Mouse (Mus musculus) hindbrain, postnatal 0 days (tissue): ENCODE measurements around the gene Aldh1b1. TPM values are rescaled to one million over a fixed set of nuclear protein-coding genes. Genes with fewer than 3 reads are reported as not detected.

Experiments used
- ATAC-seq: fragments of 200-750 bp; cut with Nextera tagmentation; 2 replicates; pipeline ENCODE4 v1.8.0; 2017; ENCODE audit warnings: mild to moderate bottlenecking, moderate TSS enrichment, moderate library complexity
- DNase-seq: peaks from one replicate; pipeline ENCODE4 v3.0.0-alpha.2; 2015; ENCODE audit warnings: low spot score
- H3K27ac ChIP-seq: fragments of 300-500 bp; sonication (generic); 2 replicates; pipeline ENCODE4 v1.5.1; 2014; ENCODE audit warnings: mild to moderate bottlenecking
- H3K27me3 ChIP-seq: fragments of 300-500 bp; sonication (generic); 2 replicates; pipeline ENCODE4 v1.6.1; 2014; ENCODE audit warnings: low read length, mixed read lengths; ENCODE audit not compliant: insufficient read depth
- H3K36me3 ChIP-seq: fragments of 300-500 bp; sonication (generic); 2 replicates; pipeline ENCODE4 v1.6.1; 2014; ENCODE audit warnings: low read length, mixed read lengths; ENCODE audit not compliant: insufficient read depth
- H3K4me1 ChIP-seq: fragments of 300-500 bp; sonication (generic); 2 replicates; pipeline ENCODE4 v1.6.1; 2014; ENCODE audit warnings: antibody characterized with exemption, low read length, mixed read lengths; ENCODE audit not compliant: insufficient read depth
- H3K4me2 ChIP-seq: fragments of 300-500 bp; sonication (generic); 2 replicates; pipeline ENCODE4 v1.6.1; 2014; ENCODE audit warnings: low read depth, mild to moderate bottlenecking, low read length, moderate library complexity, mixed read lengths
- H3K4me3 ChIP-seq: fragments of 300-500 bp; sonication (generic); 2 replicates; pipeline ENCODE4 v1.5.1; 2014; ENCODE audit warnings: low read length
- H3K9ac ChIP-seq: fragments of 300-500 bp; sonication (generic); replicated peaks from 2 replicates; pipeline ENCODE4 v1.6.1; 2014; ENCODE audit warnings: mild to moderate bottlenecking, low read length, moderate library complexity, mixed read lengths
- H3K9me3 ChIP-seq: fragments of 300-500 bp; sonication (generic); 2 replicates; pipeline ENCODE4 v1.6.1; 2016; ENCODE audit warnings: low read length, mixed read lengths
- CTCF ChIP-seq: IDR thresholded peaks from 2 replicates; pipeline ENCODE4 v1.5.1; 2016; ENCODE audit warnings: antibody characterized with exemption, control low read depth, low read depth
- WGBS: fragments of 180-500 bp; shearing (Covaris S2); extraction: QIAGEN DNeasy Blood & Tissue Kit; methylation state at CpG from one replicate; pipeline ENCODE4 v1.1.7; 2014; 5-methylcytosine and 5-hydroxymethylcytosine counted together
- polyA plus RNA-seq: library from polyadenylated mRNA; unstranded; fragments of >200 nt; fragmentation: Nextera tagmentation; extraction: Ambion mirVana; gene quantifications from 2 replicates; pipeline ENCODE4 v1.2.1, GENCODE M21; 2015
- total RNA-seq: library from RNA; depleted of rRNA; stranded (reverse); fragments of >200 nt; gene quantifications from 2 replicates; pipeline ENCODE4 v1.2.3, GENCODE M21; 2014

Aldh1b1 gene
- total and polyA plus RNA-seq, 2 experiments from 2014 or later = 18.8 to 24.4 TPM

GRCm38 (mm10) chr4:45765565-45766201 lies 33.1 kb upstream of the Aldh1b1 start:
- Histone ChIP-seq H3K9me3 (no peaks in the 10 kb centered on the region), H3K9ac (peak overlapping the region; percentile 46; the same call in 1 of the 2 replicates), H3K27me3 (peaks cover 8% of the 10 kb centered on the region; the same call in 1 of the 2 replicates), H3K27ac (no peak overlapping the region), H3K36me3 (no peaks in the 10 kb centered on the region), H3K4me1 (peaks cover 28% of the 10 kb centered on the region), H3K4me2 (peak overlapping the region; percentile 42), H3K4me3 (no peak overlapping the region)
- DNase-seq (peak; percentile 54), ATAC-seq (peak; percentile 43)
- WGBS = 1% methylated on average over 11 of the region's 18 CpGs
- TF ChIP-seq CTCF = no peak

- Histone ChIP-seq H3K9ac (no peak overlapping the region), H3K36me3 (no peaks in the 10 kb centered on the region), H3K4me3 (no peak overlapping the region), H3K9me3 (no peaks in the 10 kb centered on the region), H3K4me2 (no peak overlapping the region), H3K27me3 (peaks cover 8% of the 10 kb centered on the region; the same call in 1 of the 2 replicates), H3K27ac (no peak overlapping the region), H3K4me1 (peaks cover 28% of the 10 kb centered on the region)
- ATAC-seq = no peak
- DNase-seq = peak; percentile 52
- TF ChIP-seq CTCF = peak; percentile 55
- 79% methylated on average over 7 of the region's 7 CpGs for WGBS
These were observed 32.0 kb upstream of the Aldh1b1 start for GRCm38 (mm10) chr4:45766774-45767173.

DNA sequence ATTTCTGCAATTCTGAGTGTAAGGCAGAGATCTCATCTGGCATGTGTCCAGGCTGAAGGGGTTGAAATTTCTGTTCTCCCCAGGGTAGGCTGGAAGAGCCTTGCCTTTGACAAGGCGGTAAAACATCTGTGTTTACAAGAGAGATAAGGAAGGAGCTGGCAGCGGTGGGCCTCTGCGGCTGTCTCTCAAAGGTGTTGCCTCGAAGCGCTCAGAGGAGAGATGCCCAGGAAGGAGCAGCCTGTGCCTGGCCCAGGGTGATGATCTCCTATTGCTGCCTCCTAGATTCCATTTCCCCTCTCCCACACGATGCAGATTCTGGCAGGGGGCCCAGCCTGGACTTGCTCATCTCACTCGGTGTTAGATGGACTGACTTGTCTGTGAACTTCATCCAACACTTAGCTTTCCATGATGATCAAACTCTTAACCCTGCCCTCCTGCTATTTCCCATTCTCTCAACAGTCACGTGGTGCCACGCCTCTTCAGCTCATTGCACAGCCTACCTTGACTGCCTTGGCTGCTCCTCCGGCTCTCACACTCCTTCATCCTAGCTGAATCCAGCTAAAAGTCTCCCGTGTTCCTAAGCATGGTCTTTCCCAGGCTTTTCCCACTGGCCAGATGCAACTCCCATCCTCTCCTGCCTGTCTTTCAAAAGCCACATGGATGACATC lies 30.8 kb upstream of the Aldh1b1 start:
- no peak for ATAC-seq
- WGBS = 53% methylated on average over 11 of the region's 11 CpGs
- no peak overlapping the region for H3K9ac ChIP-seq
- H3K4me1 ChIP-seq = peaks cover 30% of the 10 kb centered on the region
- no peak overlapping the region for H3K4me3 ChIP-seq
- no peak overlapping the region for H3K27ac ChIP-seq
- no peak overlapping the region for H3K4me2 ChIP-seq
- TF ChIP-seq CTCF = no peak
- H3K36me3 ChIP-seq = no peaks in the 10 kb centered on the region
- no peaks in the 10 kb centered on the region for H3K9me3 ChIP-seq
- H3K27me3 ChIP-seq = peaks cover 8% of the 10 kb centered on the region; the same call in 1 of the 2 replicates
- no peak for DNase-seq

DNA sequence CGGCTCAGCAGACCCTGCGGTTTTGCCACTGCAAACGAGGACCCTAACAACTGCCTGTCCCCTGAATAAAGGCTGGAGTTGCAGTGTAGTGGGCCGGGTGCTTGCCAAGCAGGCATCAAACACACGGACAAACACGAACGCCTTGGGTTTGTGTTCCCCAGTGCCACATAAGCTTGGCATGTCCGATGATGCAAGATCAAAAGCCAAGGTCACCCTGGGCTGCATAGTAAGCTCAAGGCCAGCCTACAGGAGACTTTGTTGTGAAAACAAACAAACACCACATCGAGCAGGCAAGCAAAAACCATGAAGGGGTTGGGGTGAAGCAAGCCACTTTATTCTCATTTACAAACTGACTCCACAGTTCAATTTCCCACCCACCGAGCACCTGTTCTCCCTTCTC lies 29.7 kb upstream of the Aldh1b1 start:
- H3K4me2 ChIP-seq = no peak overlapping the region
- no peak for TF ChIP-seq CTCF
- no peak overlapping the region for H3K27ac ChIP-seq
- H3K36me3 ChIP-seq = no peaks in the 10 kb centered on the region
- H3K9me3 ChIP-seq = no peaks in the 10 kb centered on the region
- peaks cover 8% of the 10 kb centered on the region; the same call in 1 of the 2 replicates for H3K27me3 ChIP-seq
- H3K4me3 ChIP-seq = no peak overlapping the region
- H3K4me1 ChIP-seq = peaks cover 21% of the 10 kb centered on the region
- no peak overlapping the region for H3K9ac ChIP-seq
- DNase-seq (no peak), ATAC-seq (no peak)
- WGBS = 31% methylated on average over 10 of the region's 10 CpGs

DNA sequence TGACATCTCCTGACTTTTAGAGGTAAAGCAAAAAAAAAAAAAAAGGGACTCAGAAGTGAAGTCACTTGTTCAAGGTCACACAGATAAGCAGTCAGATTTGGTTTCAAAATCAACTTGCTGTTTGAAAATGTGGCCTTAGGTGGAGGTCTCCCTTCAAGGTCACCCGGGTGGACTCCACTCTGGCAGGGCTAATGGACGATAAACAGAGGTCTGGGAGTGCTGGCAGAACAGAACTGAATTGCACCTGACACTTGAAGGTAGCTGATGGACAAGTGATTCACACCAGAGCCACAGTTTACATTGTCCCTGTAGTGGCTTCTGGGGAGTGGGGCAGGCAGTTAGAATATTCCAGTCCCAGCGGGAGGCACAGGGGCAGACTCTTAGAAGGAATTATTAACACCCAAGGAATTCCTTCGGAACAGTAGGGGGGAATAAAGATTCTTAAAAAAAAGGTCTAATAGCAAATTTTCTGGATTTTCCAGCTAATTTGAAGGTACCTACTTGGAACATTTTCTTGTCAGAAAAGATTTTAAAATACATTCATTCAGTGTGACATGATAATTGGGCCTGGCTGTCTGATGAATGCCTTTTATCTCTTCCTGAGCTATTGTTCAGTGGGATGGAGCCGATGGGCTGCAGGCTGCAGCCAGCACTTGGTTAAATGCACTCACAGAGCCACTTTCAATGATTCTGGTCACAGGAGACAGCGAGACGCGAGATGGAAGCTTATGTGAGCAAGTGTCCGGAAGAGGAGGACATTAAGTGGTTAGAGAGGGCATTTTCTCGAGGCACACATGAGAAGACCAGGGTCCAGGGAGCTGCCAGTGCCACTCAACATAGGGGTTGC lies 28.8 kb upstream of the Aldh1b1 start:
- no peak overlapping the region for H3K4me3 ChIP-seq
- ATAC-seq (no peak), DNase-seq (no peak)
- no peak overlapping the region for H3K9ac ChIP-seq
- no peaks in the 10 kb centered on the region for H3K9me3 ChIP-seq
- WGBS = 23% methylated on average over 10 of the region's 10 CpGs
- peaks cover 13% of the 10 kb centered on the region for H3K4me1 ChIP-seq
- no peaks in the 10 kb centered on the region for H3K36me3 ChIP-seq
- no peak overlapping the region for H3K27ac ChIP-seq
- H3K4me2 ChIP-seq = no peak overlapping the region
- peaks cover 8% of the 10 kb centered on the region; the same call in 1 of the 2 replicates for H3K27me3 ChIP-seq
- TF ChIP-seq CTCF = no peak

DNA sequence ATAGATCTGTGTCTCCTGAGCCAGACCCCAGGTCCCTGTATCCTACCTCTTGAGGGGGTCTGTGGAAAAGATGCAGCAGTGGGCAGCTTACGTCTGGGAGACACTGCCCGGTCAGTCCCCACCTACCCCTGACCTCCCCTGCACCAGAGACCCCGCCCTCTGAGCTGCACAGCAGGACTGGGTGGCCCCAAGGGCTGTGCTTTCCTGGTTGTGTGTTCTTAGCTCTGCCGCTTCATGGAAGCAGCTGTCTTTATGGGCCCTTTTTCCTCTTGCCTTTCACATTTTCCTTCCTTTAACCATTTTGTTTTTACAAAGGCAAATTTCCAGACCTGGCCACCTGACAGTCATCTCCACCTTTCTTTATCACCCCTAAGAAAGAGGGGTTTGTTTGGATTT lies 28.2 kb upstream of the Aldh1b1 start:
- Histone ChIP-seq H3K27ac (no peak overlapping the region), H3K4me1 (peaks cover 7% of the 10 kb centered on the region), H3K4me2 (no peak overlapping the region), H3K9me3 (no peaks in the 10 kb centered on the region), H3K9ac (no peak overlapping the region), H3K4me3 (no peak overlapping the region), H3K36me3 (no peaks in the 10 kb centered on the region), H3K27me3 (peaks cover 8% of the 10 kb centered on the region; the same call in 1 of the 2 replicates)
- 28% methylated on average over 4 of the region's 4 CpGs for WGBS
- ATAC-seq (no peak), DNase-seq (no peak)
- no peak for TF ChIP-seq CTCF
